Mouse (Mus musculus): ENCODE results near the gene Spty2d1.

DNA sequence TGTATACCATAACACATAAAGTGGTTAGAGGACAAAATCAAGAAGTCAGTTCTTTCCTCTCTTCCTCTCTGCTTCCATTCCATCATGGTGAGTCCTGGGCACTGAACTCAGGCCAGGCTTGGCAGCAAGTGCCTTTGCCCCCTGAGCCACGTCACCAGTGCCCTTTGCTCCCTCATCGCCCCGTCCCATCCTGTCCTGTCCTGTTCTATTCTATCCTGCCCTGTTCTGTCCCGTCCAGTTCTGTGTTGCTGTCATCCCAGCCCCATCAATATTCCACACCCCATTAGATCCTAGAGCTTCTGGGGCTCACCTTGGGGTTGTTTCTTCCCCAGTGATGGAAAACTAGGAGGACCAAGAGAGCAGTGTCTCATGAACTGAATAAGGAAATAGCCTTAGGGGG is 33.9 kb upstream of the Spty2d1 start:
- TF ChIP-seq CTCF (IDR thresholded peaks at IDR 0.05; ENCODE audit: low read depth) (no peak), EP300 (IDR thresholded peaks at IDR 0.05; ENCODE audit: low read depth) (no peak)
